In the genomic region with DNA sequence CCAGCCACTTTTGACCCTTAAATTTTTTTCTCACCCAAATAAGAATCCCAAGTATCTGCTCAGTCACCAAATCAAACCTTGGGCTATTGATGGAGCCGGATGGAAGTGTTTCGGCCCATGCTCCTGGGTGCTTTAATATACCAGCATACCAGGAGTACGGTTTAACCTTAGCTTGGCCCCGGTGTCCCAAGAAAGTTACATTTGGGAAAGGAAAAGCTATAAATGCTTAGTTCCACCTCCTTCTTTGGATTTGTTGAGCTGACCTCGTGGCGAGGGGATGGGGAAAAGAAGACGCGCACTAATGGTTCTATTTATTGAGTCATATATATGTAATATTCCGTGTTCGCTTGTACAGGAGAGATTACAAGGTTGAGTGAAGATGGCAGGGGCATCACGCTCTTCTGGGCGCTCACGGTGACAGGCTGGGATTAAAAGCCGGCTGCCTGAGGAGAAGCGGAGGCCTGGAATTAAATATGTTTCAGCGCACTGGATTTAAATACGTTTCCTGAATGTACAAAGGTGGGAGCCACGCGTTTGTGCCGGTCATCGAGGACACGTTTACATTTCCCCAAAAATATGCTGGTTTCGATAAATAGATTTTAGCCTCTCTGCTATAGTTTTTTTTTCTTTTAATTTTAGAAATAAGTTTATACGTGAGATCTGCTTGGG, we compare ENCODE assay signal across 17 mouse cellular contexts. TPM values are rescaled to one million over a fixed set of nuclear protein-coding genes. Genes with fewer than 3 reads are reported as not detected.
DNase-seq lines count a peak whose midpoint lies in the region; ATAC-seq and TF ChIP-seq lines count a peak whose summit lies in the region.
"Had no signal": no experiment of that assay in that cellular context is flagged by ENCODE, and none has a peak within 500 bp of the region (broad histone marks: within the 10 kb centered on the region; RNA-seq: fewer than 3 reads in every experiment).

No protein-coding gene starts in this region.

- peak overlapping the region; percentile 56 for H3K4me2 ChIP-seq in forebrain, postnatal 0 days (ENCODE audit: low read depth)

- DNase-seq in layer of hippocampus, adult 2 months (ENCODE audit: low spot score in 2 of 2): no peak
- no peak for DNase-seq in layer of hippocampus, adult 9-10 months (ENCODE audit: low spot score)
- peak; percentile 31 for DNase-seq in embryonic facial prominence, embryonic 10.5 days (ENCODE audit: low spot score)
- peak; percentile 57 for DNase-seq in forebrain, postnatal 0 days
- peak; percentile 71 for DNase-seq in retina, embryonic 14.5 days (ENCODE audit: low spot score)
- DNase-seq in lung, postnatal 14 days: no peak
- no peak for DNase-seq in right cerebral cortex, postnatal 4 days
- DNase-seq: adrenal gland, adult 8-10 months; cerebellum, postnatal 36 days; liver; lung, embryonic 14.5 days had no signal

- H3K4me1 ChIP-seq in embryonic facial prominence, embryonic 10.5 days: peaks cover 55% of the 10 kb centered on the region
- H3K4me1 ChIP-seq in forebrain, postnatal 0 days (ENCODE audit: insufficient read depth): 0 out of 2 replicates have a peak, but pooled peaks cover 2% of the 10 kb centered on the region

- peaks cover 100% of the 10 kb centered on the region for H3K27me3 ChIP-seq in embryonic facial prominence, embryonic 10.5 days (replicated peaks; ENCODE audit: low read depth, poor library complexity, severe bottlenecking)
- peaks cover 22% of the 10 kb centered on the region for H3K27me3 ChIP-seq in forebrain, postnatal 0 days (ENCODE audit: insufficient read depth, low read length)
- H3K27me3 ChIP-seq: CH12.LX had no signal

- H3K36me3 ChIP-seq in embryonic facial prominence, embryonic 10.5 days (replicated peaks): no peaks in the 10 kb centered on the region
- no peaks in the 10 kb centered on the region for H3K36me3 ChIP-seq in forebrain, postnatal 0 days (ENCODE audit: insufficient read depth)
- H3K36me3 ChIP-seq: heart, embryonic 12.5 days had no signal

- H3K4me3 ChIP-seq in layer of hippocampus, adult 2 months: peak overlapping the region; percentile 61
- H3K4me3 ChIP-seq in embryonic facial prominence, embryonic 10.5 days: peak overlapping the region; percentile 50
- H3K4me3 ChIP-seq in forebrain, postnatal 0 days (ENCODE audit: low read depth, low read length): peak overlapping the region; percentile 42
- H3K4me3 ChIP-seq: erythroblast, embryonic 14.5 days had no signal

- WGBS in embryonic facial prominence, embryonic 10.5 days: 2% methylated on average over 24 of the region's 24 CpGs
- 16% methylated on average over 24 of the region's 24 CpGs for WGBS in forebrain, postnatal 0 days

- H3K27ac ChIP-seq in layer of hippocampus, adult 2 months: peak overlapping the region; percentile 92
- H3K27ac ChIP-seq in embryonic facial prominence, embryonic 10.5 days (replicated peaks): no peak overlapping the region
- H3K27ac ChIP-seq in forebrain, postnatal 0 days (ENCODE audit: low read depth, low read length): peak overlapping the region; percentile 87
- H3K27ac ChIP-seq: kidney, postnatal 0 days had no signal

- H3K9ac ChIP-seq in forebrain, postnatal 0 days: peak overlapping the region; percentile 57
- H3K9ac ChIP-seq: heart, embryonic 12.5 days; lung, embryonic 14.5 days had no signal

- ATAC-seq in forebrain, postnatal 0 days: no peak

- TF ChIP-seq CTCF in layer of hippocampus, adult 2 months (conservative IDR thresholded peaks at IDR 0.05): no peak
- TF ChIP-seq CTCF in forebrain, postnatal 0 days (IDR thresholded peaks at IDR 0.05; ENCODE audit: low read depth): no peak

- no peaks in the 10 kb centered on the region for H3K9me3 ChIP-seq in embryonic facial prominence, embryonic 10.5 days
- no peaks in the 10 kb centered on the region for H3K9me3 ChIP-seq in forebrain, postnatal 0 days (ENCODE audit: low read length)
- H3K9me3 ChIP-seq: heart, embryonic 12.5 days had no signal

RNA-seq across cellular contexts. Expression of a gene that starts 6.1 kb away (rescaled TPM):
- total RNA-seq in layer of hippocampus, adult 2 months (2021): 10 to 100 TPM; 40.4 to 46.2 TPM
- polyA plus RNA-seq in embryonic facial prominence, embryonic 10.5 days (2016; fragmentation: Nextera tagmentation; extraction: Ambion mirVana): 2.8 and 3.2 TPM in 2 replicates
- total RNA-seq in forebrain, postnatal 0 days (2014; rRNA removed): 26.8 and 27.5 TPM in 2 replicates
- 40.7 and 42.2 TPM in 2 replicates for polyA plus RNA-seq in forebrain, postnatal 0 days (2015; fragmentation: Nextera tagmentation; extraction: Ambion mirVana)
- total RNA-seq: adrenal gland, adult 8-10 months; CH12.LX; gastrocnemius, adult 8-10 months had no signal
- polyA plus RNA-seq: erythroblast, embryonic 14.5 days; kidney, postnatal 0 days; lung, embryonic 14.5 days; neural tube, embryonic 14.5 days had no signal

RNA-seq across cellular contexts. Expression of a gene that starts 58.0 kb away (rescaled TPM):
- total RNA-seq in layer of hippocampus, adult 2 months (2021): 10 to 100 TPM; 28.6 to 30.4 TPM
- 20.9 and 25.9 TPM in 2 replicates for polyA plus RNA-seq in embryonic facial prominence, embryonic 10.5 days (2016; fragmentation: Nextera tagmentation; extraction: Ambion mirVana)
- 27.8 and 40.2 TPM in 2 replicates for total RNA-seq in forebrain, postnatal 0 days (2014; rRNA removed)
- polyA plus RNA-seq in forebrain, postnatal 0 days (2015; fragmentation: Nextera tagmentation; extraction: Ambion mirVana): 35.2 and 39.0 TPM in 2 replicates

RNA-seq across cellular contexts. Expression of a gene that starts 58.1 kb away (rescaled TPM):
- under 1 TPM in 1 of 2 experiments, not detected in 1; 0.49 TPM for total RNA-seq in layer of hippocampus, adult 2 months (2021)
- polyA plus RNA-seq in embryonic facial prominence, embryonic 10.5 days (2016; fragmentation: Nextera tagmentation; extraction: Ambion mirVana): 0.07 and 0.16 TPM in 2 replicates
- total RNA-seq in forebrain, postnatal 0 days (2014; rRNA removed): 0.15 TPM in 1 of 2 replicates, not detected in the other
- 0.15 and 0.21 TPM in 2 replicates for polyA plus RNA-seq in forebrain, postnatal 0 days (2015; fragmentation: Nextera tagmentation; extraction: Ambion mirVana)
- polyA plus RNA-seq: erythroblast, embryonic 14.5 days had no signal

Comparison
In these comparisons a context has a peak if more than half of its experiments do, and no peak if none do; other contexts are left out.
1. DNase-seq: peak in embryonic facial prominence, embryonic 10.5 days (single experiment), forebrain, postnatal 0 days (single experiment) and retina, embryonic 14.5 days (single experiment); none in layer of hippocampus, adult 2 months (0 of 2), layer of hippocampus, adult 9-10 months (single experiment), lung, postnatal 14 days (single experiment) and right cerebral cortex, postnatal 4 days (single experiment).
2. Peak in every context shown above with its lines, with median percentiles within 50 percentile points of each other: H3K4me3 ChIP-seq.